Mouse (Mus musculus) embryonic fibroblast, embryonic 13.5 days (primary cell): ENCODE measurements at regions not wholly inside any gene's neighbourhood (a gene's known extent, or its start where the extent isn't known, plus 50 kb on each side); places are given as distances from the start of the nearest gene placed in this dataset.

Experiments
- CTCF ChIP-seq: IDR thresholded peaks from 2 replicates; pipeline ENCODE4 v1.5.1; 2011; ENCODE audit warnings: mild to moderate bottlenecking, control low read depth, low read length, moderate library complexity, borderline replicate concordance; ENCODE audit not compliant: insufficient read depth
- POLR2A ChIP-seq: IDR thresholded peaks from 2 replicates; pipeline ENCODE4 v1.6.1; 2011; ENCODE audit warnings: low read depth, mild to moderate bottlenecking, control low read depth, low read length, moderate library complexity

DNA sequence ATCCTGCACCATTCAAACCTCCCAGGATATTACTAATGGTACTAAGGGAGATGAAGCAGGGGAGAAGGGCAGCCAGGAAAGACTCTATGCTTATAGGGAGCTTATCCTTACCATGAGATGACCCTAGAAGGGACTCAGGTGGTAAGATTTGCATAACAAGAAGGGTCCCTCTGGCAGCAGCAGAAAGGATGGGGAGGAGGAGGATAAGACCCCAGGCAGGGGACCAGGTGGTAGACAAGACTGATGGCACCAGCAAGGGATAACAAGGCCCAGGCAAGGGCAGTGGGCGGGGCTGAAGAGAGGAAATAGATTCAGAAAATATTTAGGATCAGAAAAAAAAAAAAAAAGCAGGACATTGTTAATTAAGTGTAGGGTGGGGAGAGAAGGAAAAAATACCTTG is 245.7 kb upstream of the Rsrc1 start:
- TF ChIP-seq CTCF (no peak), POLR2A (no peak)
